Mouse (Mus musculus) hematopoietic stem cell, adult 5-6 weeks (primary cell): ENCODE measurements at regions not wholly inside any gene's neighbourhood (a gene's known extent, or its start where the extent isn't known, plus 50 kb on each side); places are given as distances from the start of the nearest gene placed in this dataset.

Experiments
- ATAC-seq, 2 experiments: fragments of 125-278 bp in 1 of 2; replicated peaks in 1 of 2; 2 replicates each; pipeline ENCODE4 v1.8.0; 2016 to 2017; ENCODE audit warnings: inconsistent platforms in 2 of 2, mild to moderate bottlenecking in 2 of 2, moderate number of reproducible peaks in 2 of 2, low read depth in 1 of 2, moderate TSS enrichment in 1 of 2; ENCODE audit not compliant: low FRiP score in 2 of 2, poor library complexity in 2 of 2, severe bottlenecking in 2 of 2, insufficient read depth in 1 of 2, low TSS enrichment in 1 of 2

DNA sequence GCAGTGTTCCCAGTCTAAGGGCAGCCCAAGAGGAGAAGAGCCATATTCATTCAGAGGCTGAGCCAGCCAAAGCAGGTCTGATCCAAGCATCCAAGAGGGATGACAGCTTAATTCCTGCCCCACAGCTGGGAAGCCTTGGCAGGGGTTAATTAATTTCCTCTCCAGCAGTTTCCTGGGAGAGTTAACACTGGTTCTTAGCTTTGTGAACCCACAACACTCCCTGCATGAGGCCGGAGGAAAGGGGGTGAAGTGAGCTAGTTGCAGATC is 394.9 kb downstream of the Mllt3 start:
- ATAC-seq: no peak

DNA sequence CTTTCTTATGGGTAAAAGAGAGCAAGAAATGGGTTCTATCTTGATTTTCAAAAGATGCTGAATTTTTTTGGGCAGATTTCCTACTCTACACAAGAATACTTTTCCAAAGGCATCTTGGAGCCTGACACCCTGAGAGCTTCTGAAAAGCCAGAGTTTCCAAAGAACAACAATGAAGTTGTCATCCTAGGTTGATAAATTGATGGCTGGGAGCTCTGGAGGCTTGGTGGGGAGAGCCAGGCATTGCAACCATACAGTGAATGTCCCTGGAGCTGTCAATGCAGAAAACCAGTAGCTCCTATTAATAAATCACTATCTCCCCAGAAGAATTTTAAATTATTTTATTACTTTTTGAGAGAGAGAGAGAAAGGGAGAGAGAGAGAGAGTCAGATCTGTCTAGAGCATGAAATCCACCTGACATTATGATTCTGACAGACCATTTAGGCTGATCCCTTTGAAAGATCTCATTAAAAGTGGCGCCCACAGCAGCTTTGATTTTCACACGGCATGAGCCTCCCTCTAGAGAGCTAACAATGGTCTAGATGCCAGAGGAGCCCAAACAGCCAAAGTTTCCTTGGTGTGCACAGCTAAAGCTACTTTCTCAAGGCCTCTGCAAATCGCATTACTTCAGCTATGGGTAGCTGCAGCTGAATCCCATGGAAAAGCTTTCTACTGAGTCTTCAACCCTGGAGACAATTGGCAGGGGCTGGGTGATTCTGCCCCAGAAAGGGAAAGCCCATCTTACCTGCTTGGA is 395.4 kb downstream of the Mllt3 start:
- ATAC-seq: no peak

DNA sequence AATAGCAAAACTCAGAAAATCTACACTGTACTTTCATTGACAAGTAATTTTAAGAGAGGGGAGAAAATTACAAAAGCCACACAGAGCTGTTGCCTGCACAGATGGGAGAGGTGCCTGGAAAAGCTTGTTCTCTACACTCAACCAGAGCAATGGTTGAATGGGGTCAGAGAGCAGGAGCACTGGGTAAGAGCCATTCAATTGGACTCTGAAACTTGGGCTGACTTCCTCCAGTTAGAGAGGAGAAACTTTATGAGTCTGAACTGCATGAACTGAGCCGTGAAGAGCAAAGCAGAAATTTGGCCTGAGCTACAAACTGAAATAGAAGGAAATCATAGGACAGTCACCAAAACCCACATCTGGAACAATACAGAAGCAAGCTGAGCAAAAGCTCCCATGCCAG is 380.8 kb upstream of the Slc24a2 start:
- ATAC-seq: no peak

DNA sequence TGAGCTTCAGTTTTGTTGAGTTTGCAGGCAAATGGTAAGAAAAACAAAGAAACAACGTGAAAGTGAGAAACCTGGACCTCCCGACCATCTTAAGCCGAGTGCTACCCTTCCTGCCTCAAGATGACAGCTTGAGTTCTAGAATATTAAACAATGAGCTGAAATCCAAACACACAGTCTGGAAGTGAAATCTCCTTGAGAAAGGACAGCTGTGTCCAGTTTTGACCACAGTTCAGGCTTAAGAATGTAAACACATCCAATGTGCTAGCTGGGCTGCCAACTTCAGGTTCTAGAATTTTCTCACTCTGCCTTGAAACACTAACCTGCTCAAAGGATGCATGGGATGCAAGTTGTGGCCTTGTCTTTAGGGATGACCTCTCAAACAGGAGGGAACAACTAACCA is 363.4 kb upstream of the Slc24a2 start:
- no peak for ATAC-seq

DNA sequence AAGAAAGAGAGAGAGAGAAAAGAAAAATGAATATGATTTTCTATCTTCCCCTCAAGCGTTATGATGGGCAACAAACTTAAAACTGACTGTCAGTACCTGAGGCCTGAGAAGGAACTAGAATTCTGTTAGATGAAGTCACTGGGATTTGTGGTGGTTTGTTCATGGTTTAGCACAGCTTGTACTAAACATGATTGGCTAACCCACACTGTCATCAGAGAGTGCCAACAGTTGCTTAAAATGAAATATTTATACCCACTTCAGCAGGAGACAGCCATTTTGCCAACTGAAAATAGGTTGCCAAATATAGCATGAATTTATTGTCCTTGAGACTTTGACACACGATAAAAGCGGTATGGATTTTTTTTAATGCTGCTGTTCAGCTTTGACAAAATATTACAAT is 360.5 kb upstream of the Slc24a2 start:
- ATAC-seq: no peak

DNA sequence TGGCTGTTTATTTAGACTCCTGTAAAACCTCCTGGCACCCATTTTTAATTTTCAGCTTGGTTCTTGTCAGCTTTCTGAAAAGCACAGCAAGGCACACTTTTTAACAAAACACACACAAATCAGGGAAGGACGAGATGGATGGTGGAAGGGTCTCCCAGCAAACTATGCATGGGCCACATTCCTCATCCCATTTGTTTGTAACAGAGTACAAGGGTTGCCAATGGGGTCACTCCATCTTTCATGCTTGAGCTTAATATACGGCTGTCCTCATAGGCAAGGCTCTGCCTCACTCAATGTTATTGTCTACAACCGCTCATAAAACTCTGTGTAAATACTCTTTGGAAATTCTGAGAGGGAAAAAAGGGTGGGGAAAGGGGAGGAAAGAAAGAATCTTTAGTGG is 347.9 kb upstream of the Slc24a2 start:
- no peak for ATAC-seq

DNA sequence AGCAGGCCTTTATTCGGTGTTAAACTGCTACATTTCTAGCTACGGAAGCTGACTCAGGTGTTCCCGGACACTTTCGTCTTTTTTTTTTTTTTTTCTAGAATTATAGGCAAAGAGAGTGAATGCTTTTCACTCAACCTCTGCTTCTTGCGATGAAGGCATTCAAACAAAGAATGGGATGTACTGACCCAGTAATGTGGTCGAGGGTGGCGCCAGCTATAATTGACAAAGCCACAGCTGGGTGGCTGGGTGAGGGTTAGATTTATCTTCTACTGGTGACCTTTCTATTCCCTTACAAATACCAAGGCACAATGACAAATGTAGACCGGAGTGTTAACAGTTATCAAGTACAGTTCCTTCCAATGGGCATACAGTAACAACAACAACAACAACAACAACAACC is 340.7 kb upstream of the Slc24a2 start:
- ATAC-seq: no peak

DNA sequence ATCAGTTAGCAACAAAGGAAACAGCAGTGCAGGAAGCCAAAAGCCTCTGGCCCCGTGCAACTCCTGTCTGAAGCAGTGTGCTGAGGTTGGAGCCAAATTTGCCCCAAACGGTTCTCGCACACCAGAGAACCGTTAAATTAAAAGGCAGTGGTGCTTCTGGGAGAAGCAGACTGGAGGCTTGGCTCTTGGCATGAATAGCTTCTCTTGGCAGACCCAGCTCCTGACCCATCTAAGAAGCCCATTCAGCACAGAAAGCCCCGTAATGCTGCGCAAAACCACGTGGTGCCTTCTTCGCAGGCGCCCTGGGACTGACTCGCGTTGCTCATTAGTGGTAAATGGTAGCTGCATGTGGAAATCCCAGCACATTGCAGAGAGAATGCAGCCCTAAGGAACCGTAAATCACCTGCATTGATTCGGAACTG is 340.2 kb upstream of the Slc24a2 start:
- ATAC-seq: peak; percentile 86 to 94

DNA sequence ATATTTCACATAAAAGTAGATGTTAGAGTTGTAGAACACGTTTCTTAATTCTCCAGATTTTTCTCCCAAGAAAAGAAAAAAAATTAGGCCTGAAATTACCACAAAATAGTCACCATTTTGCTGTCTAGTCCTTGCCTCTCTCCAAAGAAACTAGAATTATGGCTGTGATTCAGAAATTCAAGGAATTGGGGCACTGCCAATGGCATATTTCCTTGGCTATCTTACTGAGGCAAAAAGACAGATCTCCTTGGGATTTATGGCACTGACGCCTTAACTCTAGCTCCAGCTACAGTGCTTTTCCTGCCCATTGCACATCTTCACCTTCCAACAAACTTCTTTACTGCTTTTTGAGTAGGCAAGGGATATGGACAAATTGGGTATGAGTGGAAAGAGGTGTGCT is 336.3 kb upstream of the Slc24a2 start:
- no peak for ATAC-seq

DNA sequence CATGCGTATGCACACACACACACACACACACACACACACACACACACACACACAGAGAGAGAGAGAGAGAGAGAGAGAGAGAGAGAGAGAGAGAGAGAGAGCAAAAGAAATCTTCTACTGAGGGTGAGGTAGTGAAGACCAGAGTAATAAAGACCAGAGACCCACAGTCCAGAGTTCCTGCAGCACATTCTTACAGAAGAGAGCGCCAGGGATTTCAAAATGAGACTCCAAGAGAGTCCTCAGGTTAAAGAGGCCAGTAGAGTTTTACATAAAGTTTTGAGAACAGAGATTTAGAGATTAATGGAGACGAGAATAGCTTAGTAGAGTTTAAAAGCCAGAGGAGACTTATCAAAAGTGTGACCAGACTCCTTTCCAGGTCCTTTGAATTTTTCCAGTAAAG is 324.6 kb upstream of the Slc24a2 start:
- no peak for ATAC-seq
